Mouse (Mus musculus) monocyte, adult 5-6 weeks (primary cell): ENCODE results near the gene Olfr930. TPM values are rescaled to one million over a fixed set of nuclear protein-coding genes. Genes with fewer than 3 reads are reported as not detected.

Experiments
- ATAC-seq: fragments of 153-309, 156-312 bp; replicated peaks from 2 replicates; pipeline ENCODE4 v1.8.0; 2017; ENCODE audit warnings: mild to moderate bottlenecking; ENCODE audit not compliant: low TSS enrichment, insufficient number of reproducible peaks, severe bottlenecking, poor library complexity, low FRiP score
- total RNA-seq: library from RNA; stranded (forward); fragments of 200-1000, 200-491, 200-594 nt; gene quantifications from 3 replicates; pipeline ENCODE4 v1.2.3, GENCODE M21; 2017

Gene Olfr930
- total RNA-seq = not detected in 3 replicates

DNA sequence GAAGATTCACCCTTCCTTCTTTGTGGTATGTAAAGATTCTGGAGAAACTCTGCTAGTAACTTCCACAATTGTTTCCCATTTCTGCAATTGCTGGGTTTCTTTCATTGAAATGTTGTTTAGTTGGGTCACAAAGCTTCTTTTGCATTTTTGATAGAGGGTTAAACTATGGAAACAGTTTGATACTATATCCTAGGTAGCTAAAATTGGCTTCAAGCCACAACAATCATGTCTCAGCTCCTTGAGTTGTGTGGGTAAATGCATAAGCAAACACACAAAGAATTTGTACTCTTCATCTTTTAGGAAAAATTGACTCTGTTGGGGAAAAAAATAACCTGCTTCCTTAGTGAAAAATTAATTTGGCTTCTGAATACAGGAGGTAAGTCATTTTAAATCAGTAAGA is at the start of gene Olfr930:
Gene Olfr930, plus strand, starts transcription at position 301 of the 400 bp plus-strand sequence.
- no peak for ATAC-seq

DNA sequence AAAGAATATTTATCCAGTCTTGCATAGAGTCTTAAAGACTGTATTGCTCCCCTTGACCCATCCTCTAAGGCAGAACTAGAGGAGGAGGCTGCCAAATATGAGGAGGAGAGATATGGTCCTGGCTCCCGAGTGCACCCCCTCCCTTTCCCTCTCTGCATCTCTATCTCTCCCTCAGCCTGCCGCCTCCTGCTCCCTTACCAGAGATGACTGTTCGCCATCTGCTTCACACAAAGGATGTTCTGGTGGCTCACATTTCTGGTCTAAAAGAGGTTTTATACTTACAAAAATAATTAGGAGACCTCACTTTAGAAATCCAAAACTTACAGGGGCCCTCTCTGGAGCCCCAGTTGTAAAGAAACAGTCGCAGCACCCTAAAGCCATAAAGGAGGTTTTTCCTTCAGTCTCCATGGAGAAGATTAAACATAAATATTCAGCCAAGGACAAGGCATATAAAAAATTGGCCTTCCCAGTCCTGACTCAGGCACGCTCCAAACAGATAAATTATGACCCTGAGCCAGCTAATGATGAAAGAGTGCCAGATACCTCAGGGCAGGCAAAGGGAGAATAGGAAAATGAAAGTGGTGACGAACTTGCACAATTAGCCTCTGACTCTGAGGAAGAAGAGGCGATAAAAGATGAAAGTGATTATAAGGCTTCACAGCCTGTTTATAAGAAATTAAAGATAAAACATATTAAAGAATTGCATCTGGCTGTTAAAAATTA is 24.0 kb downstream of the Olfr930 start:
- ATAC-seq = no peak

DNA sequence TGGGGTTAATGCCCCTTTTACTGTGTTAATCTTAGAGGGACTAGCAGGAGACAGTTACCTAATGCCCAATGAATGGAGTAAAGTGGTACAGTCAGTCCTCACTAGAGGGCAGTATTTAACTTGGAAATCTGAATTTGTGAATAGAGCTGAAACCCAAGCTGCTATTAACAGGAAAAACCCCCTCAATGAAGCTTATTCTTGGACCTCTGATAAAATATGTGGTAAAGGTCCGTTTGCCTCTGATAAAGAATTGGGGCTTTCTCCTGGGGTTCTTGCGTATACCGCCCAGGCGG is 24.5 kb downstream of the Olfr930 start:
- ATAC-seq = no peak

DNA sequence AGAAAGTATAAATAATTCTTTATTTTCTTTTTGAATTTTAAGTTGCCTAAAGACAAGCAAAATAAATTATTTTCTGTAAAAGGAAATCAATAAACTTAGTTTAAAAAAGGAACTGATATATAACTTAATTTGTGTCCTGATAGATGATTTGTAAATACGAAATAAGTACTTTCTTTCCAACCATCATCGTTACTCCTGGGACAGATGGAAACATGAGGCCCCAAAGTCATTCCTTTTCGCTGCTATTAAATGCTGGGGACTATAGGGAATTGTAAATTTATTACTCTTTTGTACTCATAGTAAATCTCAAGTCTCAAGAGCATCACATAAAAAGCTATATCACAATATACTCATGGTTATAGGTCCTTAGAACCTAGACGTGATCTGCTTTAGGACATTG is 42.4 kb downstream of the Olfr930 start, which contains the start of gene Olfr933:
Gene Olfr933, plus strand, starts transcription at position 301 of the 400 bp plus-strand sequence.
- ATAC-seq = no peak

Other genes with a start within 250 kb of the Olfr930 start
- not detected in 3 replicates for gene Olfr919, start 226.1 kb upstream of the Olfr930 start, total RNA-seq
- gene Vwa5a, start 211.5 kb upstream of the Olfr930 start, total RNA-seq = 29.2 to 35.0 TPM (median 33.1 TPM) in 3 replicates
- 0.19 to 1.4 TPM (median 0.53 TPM) in 3 replicates for gene Olfr920, start 177.5 kb upstream of the Olfr930 start, total RNA-seq
- gene Olfr921, start 156.7 kb upstream of the Olfr930 start, total RNA-seq = not detected in 3 replicates
- gene Olfr922, start 115.2 kb upstream of the Olfr930 start, total RNA-seq = not detected in 3 replicates
- not detected in 3 replicates for gene Olfr923, start 103.3 kb upstream of the Olfr930 start, total RNA-seq
- gene Olfr924, start 85.4 kb upstream of the Olfr930 start, total RNA-seq = not detected in 3 replicates
- not detected in 3 replicates for gene Olfr26, start 74.7 kb upstream of the Olfr930 start, total RNA-seq
- gene Olfr926, start 52.7 kb upstream of the Olfr930 start, total RNA-seq = not detected in 3 replicates
- gene Olfr933, start 42.5 kb downstream of the Olfr930 start, total RNA-seq = not detected in 3 replicates
- not detected in 3 replicates for gene Olfr934, start 58.5 kb downstream of the Olfr930 start, total RNA-seq
- gene Olfr935, start 69.9 kb downstream of the Olfr930 start, total RNA-seq = 2.0 TPM in 1 of 3 replicates, not detected in the others
- not detected in 3 replicates for gene Olfr146, start 93.6 kb downstream of the Olfr930 start, total RNA-seq
- gene Olfr937, start 135.1 kb downstream of the Olfr930 start, total RNA-seq = not detected in 3 replicates
- not detected in 3 replicates for gene Olfr938, start 149.1 kb downstream of the Olfr930 start, total RNA-seq
- gene Olfr27, start 198.3 kb downstream of the Olfr930 start, total RNA-seq = not detected in 3 replicates
- gene Olfr943, start 236.5 kb downstream of the Olfr930 start, total RNA-seq = not detected in 3 replicates